Comparison of ENCODE assay signal across 37 mouse cellular contexts in the genomic region with DNA sequence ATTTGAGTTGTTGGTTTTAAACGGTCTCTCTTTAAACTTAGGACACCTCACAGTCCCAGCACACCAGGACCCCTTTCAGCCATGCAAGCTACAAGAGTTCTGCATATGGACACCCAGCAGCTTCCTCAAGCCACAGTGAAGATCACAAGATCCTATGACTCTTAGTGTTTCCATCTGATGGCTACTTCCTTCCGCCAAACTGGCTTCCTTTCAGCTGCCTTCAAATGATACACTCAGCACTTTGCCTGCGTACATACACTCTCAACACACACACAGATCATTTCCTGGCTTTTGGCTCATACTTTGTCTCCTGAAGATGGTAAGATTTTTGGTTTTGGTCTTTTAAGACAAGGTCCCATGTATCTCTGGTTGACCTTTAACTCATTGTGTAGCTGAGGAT. TPM values are rescaled to one million over a fixed set of nuclear protein-coding genes. Genes with fewer than 3 reads are reported as not detected.
DNase-seq lines count a peak whose midpoint lies in the region; ATAC-seq and TF ChIP-seq lines count a peak whose summit lies in the region.
"Had no signal": no experiment of that assay in that cellular context is flagged by ENCODE, and none has a peak within 500 bp of the region (broad histone marks: within the 10 kb centered on the region; RNA-seq: fewer than 3 reads in every experiment).

No protein-coding gene starts in this region.

- no peak overlapping the region for H3K4me2 ChIP-seq in liver, embryonic 12.5 days
- no peak overlapping the region for H3K4me2 ChIP-seq in stomach, postnatal 0 days (replicated peaks; ENCODE audit: low read depth)
- H3K4me2 ChIP-seq: hindbrain, embryonic 12.5 days; kidney, embryonic 15.5 days; liver, embryonic 15.5 days; lung, embryonic 15.5 days; midbrain, embryonic 15.5 days; neural tube, embryonic 15.5 days had no signal

- no peaks in the 10 kb centered on the region for H3K36me3 ChIP-seq in liver, adult 2 months (ENCODE audit: control insufficient read depth, insufficient read depth, low read length)
- no peaks in the 10 kb centered on the region for H3K36me3 ChIP-seq in liver, embryonic 12.5 days
- no peaks in the 10 kb centered on the region for H3K36me3 ChIP-seq in stomach, postnatal 0 days (ENCODE audit: control insufficient read depth, insufficient read depth, low read length)
- H3K36me3 ChIP-seq: G1E; hindbrain, embryonic 12.5 days; kidney, embryonic 15.5 days; liver, embryonic 15.5 days; lung, embryonic 15.5 days; midbrain, embryonic 15.5 days; neural tube, embryonic 15.5 days had no signal

- H3K4me1 ChIP-seq in liver, adult 2 months (ENCODE audit: control insufficient read depth, insufficient read depth, low read length) = peaks cover 2% of the 10 kb centered on the region; the same call in 1 of the 2 replicates
- H3K4me1 ChIP-seq in liver, embryonic 12.5 days = peaks cover 22% of the 10 kb centered on the region
- no peaks in the 10 kb centered on the region for H3K4me1 ChIP-seq in stomach, postnatal 0 days (replicated peaks; ENCODE audit: control insufficient read depth, insufficient read depth)

- ATAC-seq in liver, embryonic 12.5 days = no peak
- ATAC-seq in CD4-positive, CD25-positive, alpha-beta regulatory T cell, adult 4 months = peak; percentile 30
- peak; percentile 16; the same call in 1 of the 2 replicates for ATAC-seq in common myeloid progenitor, adult 5-6 weeks (replicated peaks; ENCODE audit: low read depth, poor library complexity, severe bottlenecking)
- no peak for ATAC-seq in stomach, postnatal 0 days (ENCODE audit: low FRiP score, low TSS enrichment)
- ATAC-seq: forebrain, embryonic 16.5 days; intestine, postnatal 0 days; midbrain, embryonic 15.5 days had no signal

- no peaks in the 10 kb centered on the region for H3K9me3 ChIP-seq in liver, embryonic 12.5 days (replicated peaks)
- no peaks in the 10 kb centered on the region for H3K9me3 ChIP-seq in stomach, postnatal 0 days (ENCODE audit: control insufficient read depth, low read length)
- H3K9me3 ChIP-seq: G1E; hindbrain, embryonic 12.5 days; kidney, embryonic 15.5 days; liver, embryonic 15.5 days; lung, embryonic 15.5 days; midbrain, embryonic 15.5 days; neural tube, embryonic 15.5 days had no signal

- TF ChIP-seq CTCF in liver, adult 2 months (IDR thresholded peaks at IDR 0.05; ENCODE audit: low read depth, low read length) = no peak
- TF ChIP-seq CTCF in stomach, postnatal 0 days (IDR thresholded peaks at IDR 0.05; ENCODE audit: low read depth) = no peak

- no peak overlapping the region for H3K9ac ChIP-seq in liver, adult 2 months (ENCODE audit: low read depth, low read length)
- H3K9ac ChIP-seq in liver, embryonic 12.5 days = no peak overlapping the region
- no peak overlapping the region for H3K9ac ChIP-seq in stomach, postnatal 0 days (ENCODE audit: low read length)
- H3K9ac ChIP-seq: hindbrain, embryonic 12.5 days; kidney, embryonic 15.5 days; liver, embryonic 15.5 days; lung, embryonic 15.5 days; midbrain, embryonic 15.5 days; neural tube, embryonic 15.5 days had no signal

- H3K27ac ChIP-seq in liver, adult 2 months (replicated peaks; ENCODE audit: insufficient read depth, low read depth, low read length) = peak overlapping the region; percentile 56; the same call in 1 of the 2 replicates
- H3K27ac ChIP-seq in liver, embryonic 12.5 days = no peak overlapping the region
- H3K27ac ChIP-seq in stomach, postnatal 0 days (replicated peaks) = no peak overlapping the region
- H3K27ac ChIP-seq: hindbrain, embryonic 12.5 days; kidney, embryonic 15.5 days; liver, embryonic 15.5 days; lung, embryonic 15.5 days; midbrain, embryonic 15.5 days; neural tube, embryonic 15.5 days had no signal

- peak; percentile 55 for DNase-seq in liver, adult 2 months (ENCODE audit: extremely low read depth, low read depth, low spot score)
- peak; percentile 36 for DNase-seq in skeletal muscle tissue, adult 2 months (ENCODE audit: low read depth, low spot score)
- DNase-seq in stomach, postnatal 0 days (ENCODE audit: low spot score) = no peak
- no peak for DNase-seq in cerebellum, adult 8-10 months
- DNase-seq: adrenal gland, adult 8-10 months; B cell, adult 2 months; cerebellum, adult 18-20 months; cerebellum, postnatal 25 days; heart, postnatal 14 days; kidney, postnatal 36 days; layer of hippocampus, postnatal 36 days; left cerebral cortex, postnatal 4 days; lung, postnatal 36 days; retina, postnatal 1 day; right cerebral cortex, postnatal 14 days; thymus, adult 2 months; thymus, postnatal 36 days had no signal

- TF ChIP-seq EP300 in stomach, postnatal 0 days (optimal IDR thresholded peaks at IDR 0.05) = no peak

- 71% methylated on average over 3 of the region's 3 CpGs for WGBS in liver, adult 2 months
- WGBS in liver, embryonic 12.5 days (ENCODE audit: insufficient replicate concordance) = 51% methylated on average over 3 of the region's 3 CpGs
- WGBS in stomach, postnatal 0 days = 85% methylated on average over 3 of the region's 3 CpGs

- no peak overlapping the region for H3K4me3 ChIP-seq in liver, adult 2 months (ENCODE audit: insufficient read depth, low read depth, low read length)
- H3K4me3 ChIP-seq in liver, embryonic 12.5 days = no peak overlapping the region
- no peak overlapping the region for H3K4me3 ChIP-seq in stomach, postnatal 0 days (ENCODE audit: low read depth, low read length)
- H3K4me3 ChIP-seq: erythroblast, embryonic 14.5 days; hindbrain, embryonic 12.5 days; kidney, embryonic 15.5 days; liver, embryonic 15.5 days; lung, embryonic 15.5 days; midbrain, embryonic 15.5 days; neural tube, embryonic 15.5 days had no signal

- no peak for TF ChIP-seq POLR2A in liver, adult 2 months (IDR thresholded peaks at IDR 0.05; ENCODE audit: extremely low read depth, insufficient read depth, low read length)

- H3K27me3 ChIP-seq in liver, adult 2 months (ENCODE audit: control insufficient read depth, insufficient read depth, low read length) = no peaks in the 10 kb centered on the region
- H3K27me3 ChIP-seq in liver, embryonic 12.5 days (replicated peaks) = peaks cover 2% of the 10 kb centered on the region
- no peaks in the 10 kb centered on the region for H3K27me3 ChIP-seq in stomach, postnatal 0 days (ENCODE audit: control insufficient read depth, insufficient read depth, low read length)
- H3K27me3 ChIP-seq: hindbrain, embryonic 12.5 days; lung, embryonic 15.5 days; midbrain, embryonic 15.5 days; neural tube, embryonic 15.5 days had no signal

- H3K79me2 ChIP-seq in liver, adult 2 months (ENCODE audit: control insufficient read depth, insufficient read depth, low read length) = peaks cover 7% of the 10 kb centered on the region

RNA-seq across cellular contexts. Expression of a gene that starts 3.6 kb away (rescaled TPM):
- 12.5 and 14.0 TPM in 2 replicates for total RNA-seq in liver, adult 2 months (2014; rRNA removed)
- 10.2 and 11.2 TPM in 2 replicates for polyA plus RNA-seq in liver, adult 2 months (2012; rRNA removed)
- 11.9 and 14.0 TPM in 2 replicates for polyA plus RNA-seq in liver, embryonic 12.5 days (2016; fragmentation: Nextera tagmentation; extraction: Ambion mirVana)
- 1 to 10 TPM in 1 of 2 experiments, under 1 TPM in 1; 0.30 to 6.1 TPM for polyA plus RNA-seq in CD4-positive, CD25-positive, alpha-beta regulatory T cell, adult 4 months (2017; shearing (Covaris generic))
- 3.9 and 5.5 TPM in 2 replicates for total RNA-seq in common myeloid progenitor, adult 5-6 weeks (2017)
- 8.0 and 8.6 TPM in 2 replicates for polyA plus RNA-seq in stomach, postnatal 0 days (2015; fragmentation: Nextera tagmentation; extraction: Ambion mirVana)

RNA-seq across cellular contexts. Expression of a gene that starts 26.4 kb away (rescaled TPM):
- total RNA-seq in liver, adult 2 months (2014; rRNA removed) = 37.9 and 51.5 TPM in 2 replicates
- 58.3 and 64.8 TPM in 2 replicates for polyA plus RNA-seq in liver, adult 2 months (2012; rRNA removed)
- 217 and 229 TPM in 2 replicates for polyA plus RNA-seq in liver, embryonic 12.5 days (2016; fragmentation: Nextera tagmentation; extraction: Ambion mirVana)
- polyA plus RNA-seq in CD4-positive, CD25-positive, alpha-beta regulatory T cell, adult 4 months (2017; shearing (Covaris generic)) = 10 to 100 TPM; 17.8 to 25.9 TPM
- 212 and 281 TPM in 2 replicates for total RNA-seq in common myeloid progenitor, adult 5-6 weeks (2017)
- polyA plus RNA-seq in stomach, postnatal 0 days (2015; fragmentation: Nextera tagmentation; extraction: Ambion mirVana) = 61.8 and 66.5 TPM in 2 replicates

RNA-seq across cellular contexts. Expression of a gene that starts 52.7 kb away (rescaled TPM):
- not detected in 2 replicates for total RNA-seq in liver, adult 2 months (2014; rRNA removed)
- polyA plus RNA-seq in liver, adult 2 months (2012; rRNA removed) = not detected in 2 replicates
- not detected in 2 replicates for polyA plus RNA-seq in liver, embryonic 12.5 days (2016; fragmentation: Nextera tagmentation; extraction: Ambion mirVana)
- not detected for polyA plus RNA-seq in CD4-positive, CD25-positive, alpha-beta regulatory T cell, adult 4 months (2017; shearing (Covaris generic))
- total RNA-seq in common myeloid progenitor, adult 5-6 weeks (2017) = not detected in 2 replicates
- not detected in 2 replicates for polyA plus RNA-seq in stomach, postnatal 0 days (2015; fragmentation: Nextera tagmentation; extraction: Ambion mirVana)
- total RNA-seq: G1E; gastrocnemius, adult 8-10 months; gastrocnemius, postnatal 4 days; heart, postnatal 14 days; layer of hippocampus, adult 8-10 months; layer of hippocampus, postnatal 36 days; left cerebral cortex, postnatal 4 days; megakaryocyte-erythroid progenitor cell, adult 5-6 weeks had no signal
- polyA plus RNA-seq: erythroblast, embryonic 14.5 days; forebrain, embryonic 11.5 days; forebrain, embryonic 16.5 days; G1E; heart, embryonic 14.5 days; hindbrain, embryonic 12.5 days; kidney, embryonic 15.5 days; liver, embryonic 15.5 days; midbrain, embryonic 15.5 days; neural tube, embryonic 15.5 days; stomach, embryonic 16.5 days had no signal

Comparison
In these comparisons a context has a peak if more than half of its experiments do, and no peak if none do; other contexts are left out.
1. DNase-seq: peak in liver, adult 2 months (single experiment) and skeletal muscle tissue, adult 2 months (single experiment); none in stomach, postnatal 0 days (single experiment) and cerebellum, adult 8-10 months (single experiment).
2. ATAC-seq: peak in CD4-positive, CD25-positive, alpha-beta regulatory T cell, adult 4 months (single experiment) and common myeloid progenitor, adult 5-6 weeks (single experiment); none in liver, embryonic 12.5 days (single experiment) and stomach, postnatal 0 days (single experiment).